Mouse (Mus musculus) forebrain, embryonic 10.5 days (tissue): ENCODE data around the gene 1700015G11Rik. TPM values are rescaled to one million over a fixed set of nuclear protein-coding genes. Genes with fewer than 3 reads are reported as not detected.

Experiments used
- DNase-seq: peaks from one replicate; pipeline ENCODE4 v3.0.0-alpha.2; 2017; ENCODE audit warnings: low spot score; ENCODE audit errors: extremely low spot score
- H3K27ac ChIP-seq: fragments of 300-500 bp; sonication (generic); 2 replicates; pipeline ENCODE4 v1.5.1; 2016; ENCODE audit warnings: mild to moderate bottlenecking
- H3K27me3 ChIP-seq: fragments of 300-500 bp; sonication (generic); 2 replicates; pipeline ENCODE4 v1.6.1; 2016; ENCODE audit warnings: mild to moderate bottlenecking; ENCODE audit not compliant: poor library complexity, severe bottlenecking
- H3K36me3 ChIP-seq: fragments of 300-500 bp; sonication (generic); replicated peaks from 2 replicates; pipeline ENCODE4 v1.6.1; 2016; ENCODE audit warnings: mild to moderate bottlenecking, moderate library complexity
- H3K4me1 ChIP-seq: fragments of 300-500 bp; sonication (generic); 2 replicates; pipeline ENCODE4 v1.6.1; 2016
- H3K4me3 ChIP-seq: fragments of 300-500 bp; sonication (generic); 2 replicates; pipeline ENCODE4 v1.5.1; 2016; ENCODE audit warnings: mild to moderate bottlenecking, moderate library complexity
- H3K9me3 ChIP-seq: fragments of 300-500 bp; sonication (generic); 2 replicates; pipeline ENCODE4 v1.6.1; 2016; ENCODE audit warnings: mild to moderate bottlenecking, moderate library complexity
- WGBS: fragments of 180-500 bp; shearing (Covaris S2); methylation state at CpG from one replicate; pipeline ENCODE4 v1.1.7; 2016; 5-methylcytosine and 5-hydroxymethylcytosine counted together
- polyA plus RNA-seq: library from polyadenylated mRNA; unstranded; fragments of >200 nt; fragmentation: Nextera tagmentation; extraction: Ambion mirVana; gene quantifications from 2 replicates; pipeline ENCODE4 v1.2.1, GENCODE M21; 2016

Gene 1700015G11Rik
- polyA plus RNA-seq, 1 experiment from 2014 or later, result not detected

DNA sequence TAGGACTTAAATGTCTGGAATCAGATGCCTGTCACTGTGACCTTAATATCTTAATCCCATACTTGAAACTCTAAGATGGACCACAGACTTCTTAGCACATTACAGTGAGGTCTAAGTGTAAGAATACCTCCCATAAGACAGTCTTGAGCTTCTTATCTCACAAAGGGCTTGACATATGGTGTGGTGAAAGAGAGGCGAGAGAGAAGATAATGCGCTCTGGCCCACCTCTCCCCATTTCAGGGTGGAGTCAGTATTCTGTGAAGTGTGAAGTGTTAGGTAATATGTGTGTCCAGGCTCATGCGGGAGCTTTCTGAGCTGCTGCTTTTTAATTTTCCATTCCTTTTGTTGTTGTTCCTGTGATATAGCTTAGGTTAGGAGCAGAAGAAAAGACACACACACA is 24.5 kb downstream of the 1700015G11Rik start:
- no peak overlapping the region for H3K27ac ChIP-seq
- 88% methylated on average over 3 of the region's 3 CpGs for WGBS
- H3K4me3 ChIP-seq, result no peak overlapping the region

DNA sequence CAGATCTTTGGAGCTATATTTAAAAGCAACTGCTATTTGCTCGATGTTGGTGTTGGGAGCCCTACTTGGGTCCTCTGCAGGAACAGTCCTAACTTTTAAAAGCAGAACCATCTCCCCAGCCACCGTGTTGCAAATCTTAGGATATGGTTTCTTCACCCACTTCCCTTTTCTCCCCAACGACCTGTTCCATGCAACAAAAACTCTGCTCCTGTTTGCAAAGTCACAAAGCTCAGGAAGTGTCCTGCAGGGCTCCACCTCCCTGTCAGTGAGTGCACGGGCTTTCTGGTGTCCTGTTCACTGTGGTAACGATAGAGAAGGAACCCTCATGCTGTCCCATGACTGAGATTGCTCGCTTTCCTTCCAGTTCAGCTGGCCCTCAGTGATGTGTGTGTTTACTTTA is 28.6 kb downstream of the 1700015G11Rik start:
- Histone ChIP-seq H3K36me3 (no peaks in the 10 kb centered on the region), H3K27me3 (no peaks in the 10 kb centered on the region), H3K4me3 (no peak overlapping the region), H3K4me1 (peaks cover 4% of the 10 kb centered on the region), H3K9me3 (no peaks in the 10 kb centered on the region), H3K27ac (no peak overlapping the region)
- 76% methylated on average over 6 of the region's 6 CpGs for WGBS
- DNase-seq, result no peak

More for the DNA sequence above, 24.5 kb downstream of the 1700015G11Rik start:
- no peaks in the 10 kb centered on the region for H3K27me3 ChIP-seq
- DNase-seq, result no peak
- H3K36me3 ChIP-seq, result no peaks in the 10 kb centered on the region
- no peaks in the 10 kb centered on the region for H3K4me1 ChIP-seq
- H3K9me3 ChIP-seq, result no peaks in the 10 kb centered on the region

DNA sequence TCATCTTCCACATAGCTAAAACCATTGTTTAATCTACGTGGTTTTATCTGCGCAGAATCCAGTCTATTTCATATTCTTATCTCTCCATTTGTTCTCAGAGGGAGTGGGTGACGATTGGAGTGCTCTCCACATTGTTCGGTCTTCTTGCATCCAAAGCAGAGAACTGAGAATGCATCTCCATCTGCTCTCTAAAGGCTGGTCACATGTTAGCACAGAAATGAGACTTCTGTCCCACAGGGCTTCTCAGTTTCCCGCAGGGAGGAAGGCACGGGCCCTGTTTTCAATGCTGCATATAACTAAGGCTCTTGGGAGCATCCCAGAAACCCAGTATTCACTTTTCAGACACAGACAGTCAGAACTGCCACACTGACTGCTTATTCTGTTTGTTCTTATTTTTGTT is 29.8 kb downstream of the 1700015G11Rik start:
- H3K4me3 ChIP-seq, result no peak overlapping the region
- H3K27ac ChIP-seq, result no peak overlapping the region
- no peaks in the 10 kb centered on the region for H3K36me3 ChIP-seq
- DNase-seq, result no peak
- H3K4me1 ChIP-seq, result peaks cover 4% of the 10 kb centered on the region
- 93% methylated on average over 6 of the region's 6 CpGs for WGBS
- no peaks in the 10 kb centered on the region for H3K9me3 ChIP-seq
- no peaks in the 10 kb centered on the region for H3K27me3 ChIP-seq

DNA sequence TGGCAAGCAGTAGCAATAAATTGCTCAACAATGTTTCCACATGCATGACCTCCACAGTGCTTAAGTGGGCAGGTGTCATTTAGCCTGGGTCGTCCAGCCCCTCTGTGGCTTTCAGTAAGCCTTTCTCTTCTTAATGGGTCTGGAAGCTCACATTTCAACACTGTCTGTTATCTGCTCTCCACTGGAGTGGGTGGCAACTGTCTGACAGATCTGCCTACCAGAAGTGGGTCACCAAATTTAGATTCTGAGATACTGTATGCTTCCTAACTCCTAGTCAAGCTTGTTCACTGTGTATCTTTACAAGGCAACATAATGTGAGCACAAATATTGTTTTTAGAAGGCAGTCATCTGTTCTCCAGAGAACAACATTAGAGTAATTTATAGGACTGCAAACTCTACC is 33.2 kb downstream of the 1700015G11Rik start:
- Histone ChIP-seq H3K4me1 (peaks cover 4% of the 10 kb centered on the region), H3K27me3 (no peaks in the 10 kb centered on the region), H3K4me3 (no peak overlapping the region), H3K9me3 (no peaks in the 10 kb centered on the region), H3K36me3 (no peaks in the 10 kb centered on the region), H3K27ac (no peak overlapping the region)
- DNase-seq, result no peak
- WGBS, result 61% methylated on average over 1 of the region's 1 CpGs

DNA sequence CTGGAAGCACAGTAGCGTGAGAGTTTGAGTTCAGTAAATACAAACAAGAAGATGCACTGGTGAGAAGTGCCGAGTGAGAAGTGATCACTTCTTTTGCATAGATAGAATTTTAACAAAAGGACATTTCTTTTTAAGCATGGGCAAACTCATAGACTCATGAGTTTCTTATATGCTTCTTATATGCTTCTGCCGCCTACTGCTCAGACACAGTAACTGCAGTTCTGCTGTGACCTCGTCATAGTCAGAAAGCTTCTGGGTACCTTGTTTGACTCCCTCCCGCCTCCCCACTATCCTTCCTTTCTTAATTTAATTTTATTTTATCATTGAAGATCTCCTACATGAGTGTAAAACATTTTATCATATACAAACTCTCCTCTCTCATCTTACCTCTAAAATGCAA is 36.3 kb downstream of the 1700015G11Rik start:
- Histone ChIP-seq H3K4me1 (peaks cover 8% of the 10 kb centered on the region), H3K27me3 (no peaks in the 10 kb centered on the region), H3K36me3 (no peaks in the 10 kb centered on the region), H3K4me3 (no peak overlapping the region), H3K27ac (no peak overlapping the region), H3K9me3 (no peaks in the 10 kb centered on the region)
- DNase-seq, result no peak
- 42% methylated on average over 5 of the region's 5 CpGs for WGBS

DNA sequence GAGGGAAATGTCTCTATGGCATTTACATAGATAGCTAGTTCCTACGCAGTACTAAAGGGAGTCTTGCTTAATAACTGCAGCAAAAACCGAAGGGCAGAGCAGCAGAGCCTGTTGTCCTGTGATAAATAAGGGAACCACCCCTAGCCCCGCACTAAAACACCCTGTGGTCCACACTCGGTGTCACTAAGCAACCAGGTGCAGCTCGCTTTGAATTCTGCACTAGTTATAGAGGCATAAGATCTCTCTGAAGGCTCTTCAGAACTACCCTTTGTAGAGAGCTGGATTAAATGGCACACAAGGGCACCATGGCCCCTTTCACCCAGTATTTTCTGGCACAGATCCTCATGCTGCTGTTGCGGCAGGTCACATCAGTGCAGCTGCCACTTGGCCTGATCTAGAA is 40.3 kb downstream of the 1700015G11Rik start:
- H3K4me1 ChIP-seq, result peaks cover 8% of the 10 kb centered on the region
- H3K36me3 ChIP-seq, result no peaks in the 10 kb centered on the region
- no peaks in the 10 kb centered on the region for H3K27me3 ChIP-seq
- 77% methylated on average over 6 of the region's 6 CpGs for WGBS
- H3K27ac ChIP-seq, result no peak overlapping the region
- no peak overlapping the region for H3K4me3 ChIP-seq
- no peaks in the 10 kb centered on the region for H3K9me3 ChIP-seq
- no peak for DNase-seq

DNA sequence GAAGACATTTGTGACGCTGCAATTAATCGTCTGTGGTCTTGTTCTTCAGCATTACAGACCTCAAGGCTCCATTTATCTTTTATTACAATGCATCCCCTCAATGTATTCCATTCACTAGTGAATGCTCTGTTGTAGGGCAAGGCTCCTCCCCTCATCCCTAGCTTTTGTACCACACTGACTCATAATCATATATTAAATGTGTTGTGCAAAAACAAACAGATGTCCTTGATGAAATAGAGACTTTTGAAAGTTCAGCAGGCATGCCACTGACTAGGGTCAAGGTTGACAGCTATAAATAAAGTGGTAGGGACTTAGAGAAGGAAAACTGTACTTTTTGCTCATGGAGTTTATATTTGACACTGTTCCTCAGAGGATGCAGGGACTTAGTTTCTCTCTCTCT is 42.0 kb downstream of the 1700015G11Rik start:
- DNase-seq, result no peak
- Histone ChIP-seq H3K9me3 (no peaks in the 10 kb centered on the region), H3K36me3 (no peaks in the 10 kb centered on the region), H3K4me3 (no peak overlapping the region), H3K27me3 (no peaks in the 10 kb centered on the region), H3K4me1 (peaks cover 8% of the 10 kb centered on the region), H3K27ac (no peak overlapping the region)
- 95% methylated on average over 2 of the region's 2 CpGs for WGBS

DNA sequence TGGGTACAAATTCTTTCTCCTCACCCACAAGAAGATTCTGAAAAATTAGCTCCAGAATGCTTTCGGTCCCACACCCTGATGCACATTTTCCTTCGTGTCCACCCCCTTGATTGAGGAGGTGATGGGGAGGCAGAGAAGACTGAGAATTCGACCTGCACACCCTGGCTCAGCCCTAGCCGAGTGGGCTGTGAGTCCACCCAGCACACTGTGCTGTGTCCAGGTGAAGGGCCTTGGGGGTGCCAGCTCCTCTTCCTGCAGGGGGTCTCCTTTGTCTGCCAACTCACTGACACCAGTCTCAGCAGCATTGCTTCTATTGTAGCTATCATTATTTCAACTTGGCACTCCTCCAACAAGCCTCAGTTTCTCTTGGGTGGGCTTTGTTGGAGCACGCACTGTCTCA is 42.4 kb downstream of the 1700015G11Rik start:
- no peaks in the 10 kb centered on the region for H3K9me3 ChIP-seq
- no peak overlapping the region for H3K4me3 ChIP-seq
- no peak for DNase-seq
- peaks cover 8% of the 10 kb centered on the region for H3K4me1 ChIP-seq
- no peak overlapping the region for H3K27ac ChIP-seq
- H3K27me3 ChIP-seq, result no peaks in the 10 kb centered on the region
- 72% methylated on average over 5 of the region's 5 CpGs for WGBS
- H3K36me3 ChIP-seq, result no peaks in the 10 kb centered on the region

DNA sequence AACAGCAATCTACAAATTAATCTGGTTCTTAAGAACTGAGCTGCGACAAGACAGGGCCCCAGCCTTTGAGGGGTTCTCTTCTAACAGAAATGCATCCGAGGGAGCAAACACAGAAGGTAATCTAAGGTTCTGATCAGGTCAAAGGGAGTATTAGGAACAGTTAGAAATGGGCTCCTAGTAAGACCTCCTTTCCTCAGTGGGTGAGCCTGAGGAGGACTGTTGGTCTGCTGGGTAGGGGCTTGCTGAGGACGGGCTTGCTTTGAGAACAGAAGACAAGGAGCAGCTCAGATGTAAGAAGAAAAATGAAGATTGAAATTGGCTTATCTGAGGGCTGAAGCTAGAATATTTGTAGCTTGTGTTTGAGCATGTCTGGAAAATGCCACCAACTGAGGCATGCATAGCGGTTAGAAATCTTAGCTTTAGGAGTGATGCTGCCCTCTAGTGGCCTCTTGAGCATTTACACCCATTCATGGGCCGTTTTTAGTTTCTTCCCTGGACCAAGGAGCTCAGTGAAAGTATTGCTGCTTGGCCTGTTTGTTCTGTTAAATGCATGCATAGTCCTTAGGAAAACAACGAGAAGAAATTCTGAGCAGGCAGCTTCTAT is 43.2 kb downstream of the 1700015G11Rik start:
- peaks cover 8% of the 10 kb centered on the region for H3K4me1 ChIP-seq
- 37% methylated on average over 6 of the region's 6 CpGs for WGBS
- no peak overlapping the region for H3K27ac ChIP-seq
- H3K27me3 ChIP-seq, result no peaks in the 10 kb centered on the region
- peak; percentile 41 for DNase-seq
- H3K9me3 ChIP-seq, result no peaks in the 10 kb centered on the region
- H3K36me3 ChIP-seq, result no peaks in the 10 kb centered on the region
- no peak overlapping the region for H3K4me3 ChIP-seq

DNA sequence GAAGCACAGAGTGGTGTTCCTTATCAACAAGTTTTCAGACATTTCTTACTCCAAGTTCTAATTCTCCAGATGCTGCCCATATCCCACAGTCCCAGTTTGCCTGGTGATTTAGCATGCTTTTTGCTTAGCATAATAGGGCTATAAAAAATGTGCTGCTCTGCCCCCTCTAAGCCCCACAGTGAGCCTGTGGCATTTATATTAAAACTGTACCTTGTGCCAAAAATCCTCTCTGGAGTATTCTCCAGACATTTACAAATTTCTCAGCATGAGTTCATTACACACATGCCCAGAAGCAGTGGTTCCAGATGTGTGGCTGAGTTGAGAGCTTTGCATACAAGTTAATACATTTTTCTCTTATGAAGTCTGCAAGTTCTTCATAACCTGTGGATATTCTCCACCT is 46.1 kb downstream of the 1700015G11Rik start:
- DNase-seq, result no peak
- Histone ChIP-seq H3K36me3 (no peaks in the 10 kb centered on the region), H3K4me3 (no peak overlapping the region)

DNA sequence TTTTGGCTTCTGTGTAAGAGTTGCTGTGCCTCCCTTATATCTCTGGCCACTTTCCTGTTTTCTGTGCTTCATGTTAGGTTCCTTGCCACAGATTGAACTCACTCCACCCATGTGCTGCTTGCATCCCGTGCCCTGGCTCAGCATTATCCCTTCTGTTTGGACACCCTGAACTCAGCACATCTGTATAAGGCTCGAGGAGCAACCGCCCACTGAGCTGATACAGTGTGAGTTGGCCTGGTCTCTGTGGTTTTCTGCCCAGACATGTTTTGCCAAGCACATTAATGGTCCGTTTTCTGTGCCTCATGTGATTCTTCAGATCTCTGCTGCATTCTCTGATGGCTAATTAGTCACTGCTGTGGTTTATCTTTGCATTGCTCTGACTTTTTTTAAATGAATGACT is 47.9 kb downstream of the 1700015G11Rik start:
- H3K27me3 ChIP-seq, result no peaks in the 10 kb centered on the region
- no peak for DNase-seq
- peaks cover 7% of the 10 kb centered on the region; the same call in 1 of the 2 replicates for H3K4me1 ChIP-seq
- no peaks in the 10 kb centered on the region for H3K9me3 ChIP-seq
- no peak overlapping the region for H3K27ac ChIP-seq
- 87% methylated on average over 4 of the region's 4 CpGs for WGBS
- H3K4me3 ChIP-seq, result no peak overlapping the region
- no peaks in the 10 kb centered on the region for H3K36me3 ChIP-seq

More for the DNA sequence above, 46.1 kb downstream of the 1700015G11Rik start:
- no peaks in the 10 kb centered on the region for H3K4me1 ChIP-seq
- H3K27me3 ChIP-seq, result no peaks in the 10 kb centered on the region
- no peaks in the 10 kb centered on the region for H3K9me3 ChIP-seq
- no peak overlapping the region for H3K27ac ChIP-seq

DNA sequence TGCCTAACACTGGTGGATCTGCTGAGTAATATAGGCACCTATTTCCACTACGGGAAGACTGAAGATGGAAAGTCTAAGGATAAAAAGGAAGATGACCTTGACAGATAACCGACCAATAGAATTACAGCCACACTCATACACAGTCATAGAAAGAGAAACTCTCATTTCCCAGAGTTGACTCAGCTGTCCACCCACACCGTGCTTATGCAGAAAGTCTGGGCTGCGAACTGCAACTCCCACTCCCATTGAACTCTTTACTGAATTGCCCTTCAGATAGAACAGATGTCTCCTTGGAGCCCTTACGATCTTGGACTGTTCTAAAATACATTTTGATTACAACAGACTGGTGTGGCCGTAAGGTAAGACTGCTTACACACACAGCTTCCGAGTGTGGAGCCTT is 50.8 kb downstream of the 1700015G11Rik start:
- WGBS, result 92% methylated on average over 7 of the region's 7 CpGs
- Histone ChIP-seq H3K36me3 (no peaks in the 10 kb centered on the region), H3K27me3 (no peaks in the 10 kb centered on the region)

DNA sequence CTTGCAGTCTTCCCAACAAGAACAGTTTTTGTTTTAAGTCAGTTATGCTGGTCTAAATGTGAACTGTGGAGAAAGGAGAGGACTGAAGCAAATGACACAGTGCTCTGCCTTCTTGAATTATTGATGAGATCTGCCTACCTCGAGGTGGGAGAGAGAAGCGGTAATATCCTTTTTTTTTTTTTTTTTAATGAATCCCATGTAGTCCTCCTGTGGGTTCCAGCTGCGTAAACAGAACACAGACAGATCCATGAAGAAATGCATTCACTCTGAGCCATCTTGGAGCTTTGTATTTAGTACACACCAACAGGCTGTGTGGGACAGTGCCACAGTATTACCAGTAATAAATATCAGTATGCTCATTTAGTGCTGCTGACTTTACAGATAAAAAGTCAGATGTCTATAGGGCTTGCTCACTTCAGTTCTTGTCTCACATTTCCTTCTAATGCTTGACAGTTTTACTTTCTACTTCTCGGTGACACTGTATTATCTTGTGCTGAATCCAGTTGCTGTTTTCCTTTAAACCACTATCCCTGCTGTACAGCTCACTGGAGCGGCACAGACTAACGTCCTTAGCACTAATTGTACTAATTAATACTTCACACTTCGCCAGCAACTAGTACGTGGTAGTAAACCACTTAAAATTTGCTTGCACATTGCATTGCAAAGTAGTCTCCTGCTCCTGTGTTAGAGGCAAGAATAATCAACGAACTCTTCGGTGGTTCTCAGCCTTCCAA is 53.1 kb downstream of the 1700015G11Rik start:
- no peak overlapping the region for H3K27ac ChIP-seq
- H3K9me3 ChIP-seq, result no peaks in the 10 kb centered on the region
- no peak overlapping the region for H3K4me3 ChIP-seq
- WGBS, result 71% methylated on average over 10 of the region's 10 CpGs
- peaks cover 16% of the 10 kb centered on the region; the same call in 1 of the 2 replicates for H3K4me1 ChIP-seq
- no peak for DNase-seq
- H3K36me3 ChIP-seq, result no peaks in the 10 kb centered on the region
- no peaks in the 10 kb centered on the region for H3K27me3 ChIP-seq

More for the DNA sequence above, 50.8 kb downstream of the 1700015G11Rik start:
- Histone ChIP-seq H3K27ac (no peak overlapping the region), H3K4me3 (no peak overlapping the region), H3K9me3 (no peaks in the 10 kb centered on the region), H3K4me1 (peaks cover 16% of the 10 kb centered on the region; the same call in 1 of the 2 replicates)
- no peak for DNase-seq
